Mouse (Mus musculus): ENCODE data around the gene Gsap. TPM values are rescaled to one million over a fixed set of nuclear protein-coding genes. Genes with fewer than 3 reads are reported as not detected.
"Not testable (repeated sequence)": the region's sequence is repeated elsewhere in the genome, so short reads cannot be mapped to it uniquely, and the experiment has no call there.

The Gsap gene
- total and polyA plus RNA-seq, 3 experiments = 1.7 to 3.7 (median 3.5) TPM

- Histone ChIP-seq H3K27ac (peak overlapping the region; percentile 89; the same call in 1 of the 2 replicates), H3K79me2 (replicated peaks; ENCODE audit: control insufficient read depth, insufficient read depth, low read length) (no peaks in the 10 kb centered on the region), H3K36me3 (ENCODE audit: control insufficient read depth, insufficient read depth, low read length) (peaks cover 12% of the 10 kb centered on the region), H3K4me3 (no peak overlapping the region), H3K9ac (ENCODE audit: low read depth, low read length) (no peak overlapping the region), H3K4me1 (ENCODE audit: control insufficient read depth, insufficient read depth, low read length) (peaks cover 14% of the 10 kb centered on the region), H3K27me3 (ENCODE audit: control insufficient read depth, insufficient read depth, low read length) (no peaks in the 10 kb centered on the region)
- DNase-seq = no peak
- TF ChIP-seq CTCF (IDR thresholded peaks at IDR 0.05) = no peak
- no peak for TF ChIP-seq EP300 (IDR thresholded peaks at IDR 0.05; ENCODE audit: insufficient read depth, low read depth, low read length)
- no peak for TF ChIP-seq POLR2A (IDR thresholded peaks at IDR 0.05; ENCODE audit: insufficient read depth, low read depth, low read length)
- WGBS = 71% methylated on average over 1 of the region's 1 CpGs
- intact Hi-C loops (cut with DNase I) = no loop called here
Observed at GRCm38 (mm10) chr5:21332119-21332518, 146.1 kb downstream of the Gsap start.

GRCm38 (mm10) chr5:21342265-21342664 is 156.2 kb downstream of the Gsap start:
- H3K27me3 ChIP-seq (ENCODE audit: control insufficient read depth, insufficient read depth, low read length); H3K27ac ChIP-seq; H3K79me2 ChIP-seq (replicated peaks; ENCODE audit: control insufficient read depth, insufficient read depth, low read length); H3K36me3 ChIP-seq (ENCODE audit: control insufficient read depth, insufficient read depth, low read length); intact Hi-C loops (cut with DNase I); H3K4me3 ChIP-seq; DNase-seq; H3K4me1 ChIP-seq (ENCODE audit: control insufficient read depth, insufficient read depth, low read length); H3K9ac ChIP-seq (ENCODE audit: low read depth, low read length): not testable (repeated sequence)

- TF ChIP-seq POLR2A (IDR thresholded peaks at IDR 0.05; ENCODE audit: insufficient read depth, low read depth, low read length) (no peak), EP300 (IDR thresholded peaks at IDR 0.05; ENCODE audit: insufficient read depth, low read depth, low read length) (no peak), CTCF (IDR thresholded peaks at IDR 0.05) (no peak)
- Histone ChIP-seq H3K36me3 (ENCODE audit: control insufficient read depth, insufficient read depth, low read length) (no peaks in the 10 kb centered on the region), H3K4me3 (no peak overlapping the region), H3K4me1 (ENCODE audit: control insufficient read depth, insufficient read depth, low read length) (peaks cover 3% of the 10 kb centered on the region), H3K9ac (ENCODE audit: low read depth, low read length) (no peak overlapping the region), H3K79me2 (replicated peaks; ENCODE audit: control insufficient read depth, insufficient read depth, low read length) (no peaks in the 10 kb centered on the region), H3K27ac (peak overlapping the region; percentile 19; the same call in 1 of the 2 replicates), H3K27me3 (ENCODE audit: control insufficient read depth, insufficient read depth, low read length) (no peaks in the 10 kb centered on the region)
- 42% methylated on average over 7 of the region's 7 CpGs for WGBS
- intact Hi-C loops (cut with DNase I) = no loop called here
- DNase-seq = peak in 1 of 2 experiments; percentile 46
Observed at GRCm38 (mm10) chr5:21348366-21348765, 162.3 kb downstream of the Gsap start.

GRCm38 (mm10) chr5:21351678-21352077 is 165.6 kb downstream of the Gsap start:
- H3K79me2 ChIP-seq (replicated peaks; ENCODE audit: control insufficient read depth, insufficient read depth, low read length) = no peaks in the 10 kb centered on the region
- TF ChIP-seq CTCF (IDR thresholded peaks at IDR 0.05) = no peak
- intact Hi-C loops (cut with DNase I) = no loop called here

GRCm38 (mm10) chr5:21358648-21359047 is 172.6 kb downstream of the Gsap start:
- Histone ChIP-seq H3K27ac (no peak overlapping the region), H3K4me3 (no peak overlapping the region), H3K36me3 (ENCODE audit: control insufficient read depth, insufficient read depth, low read length) (no peaks in the 10 kb centered on the region), H3K4me1 (ENCODE audit: control insufficient read depth, insufficient read depth, low read length) (peaks cover 2% of the 10 kb centered on the region), H3K79me2 (replicated peaks; ENCODE audit: control insufficient read depth, insufficient read depth, low read length) (no peaks in the 10 kb centered on the region), H3K9ac (ENCODE audit: low read depth, low read length) (no peak overlapping the region), H3K27me3 (ENCODE audit: control insufficient read depth, insufficient read depth, low read length) (no peaks in the 10 kb centered on the region)
- DNase-seq = no peak
- intact Hi-C loops (cut with DNase I) = no loop called here
- no peak for TF ChIP-seq EP300 (IDR thresholded peaks at IDR 0.05; ENCODE audit: insufficient read depth, low read depth, low read length)
- no peak for TF ChIP-seq CTCF (IDR thresholded peaks at IDR 0.05)
- TF ChIP-seq POLR2A (IDR thresholded peaks at IDR 0.05; ENCODE audit: insufficient read depth, low read depth, low read length) = no peak
- 86% methylated on average over 3 of the region's 3 CpGs for WGBS

More at GRCm38 (mm10) chr5:21351678-21352077, 165.6 kb downstream of the Gsap start:
- H3K27me3 ChIP-seq (ENCODE audit: control insufficient read depth, insufficient read depth, low read length) = no peaks in the 10 kb centered on the region
- no peak overlapping the region for H3K9ac ChIP-seq (ENCODE audit: low read depth, low read length)
- peaks cover 5% of the 10 kb centered on the region for H3K4me1 ChIP-seq (ENCODE audit: control insufficient read depth, insufficient read depth, low read length)
- no peaks in the 10 kb centered on the region for H3K36me3 ChIP-seq (ENCODE audit: control insufficient read depth, insufficient read depth, low read length)
- H3K27ac ChIP-seq = no peak overlapping the region
- no peak overlapping the region for H3K4me3 ChIP-seq
- no peak for DNase-seq

- no peaks in the 10 kb centered on the region for H3K27me3 ChIP-seq (ENCODE audit: control insufficient read depth, insufficient read depth, low read length)
- no peak for TF ChIP-seq CTCF (IDR thresholded peaks at IDR 0.05)
- no peak for TF ChIP-seq EP300 (IDR thresholded peaks at IDR 0.05; ENCODE audit: insufficient read depth, low read depth, low read length)
- no peak for TF ChIP-seq POLR2A (IDR thresholded peaks at IDR 0.05; ENCODE audit: insufficient read depth, low read depth, low read length)
- H3K4me1 ChIP-seq (ENCODE audit: control insufficient read depth, insufficient read depth, low read length) = no peaks in the 10 kb centered on the region
- no peak for DNase-seq
- no peak overlapping the region for H3K9ac ChIP-seq (ENCODE audit: low read depth, low read length)
- WGBS = 51% methylated on average over 3 of the region's 3 CpGs
- intact Hi-C loops (cut with DNase I) = no loop called here
- no peak overlapping the region for H3K27ac ChIP-seq
- no peaks in the 10 kb centered on the region for H3K79me2 ChIP-seq (replicated peaks; ENCODE audit: control insufficient read depth, insufficient read depth, low read length)
- no peaks in the 10 kb centered on the region for H3K36me3 ChIP-seq (ENCODE audit: control insufficient read depth, insufficient read depth, low read length)
- no peak overlapping the region for H3K4me3 ChIP-seq
Observed at GRCm38 (mm10) chr5:21363343-21363742, 177.3 kb downstream of the Gsap start.

Other genes with a start within 250 kb of the Gsap start
- 10 to 100 TPM; 11.5 to 15.1 TPM for gene Rsbn1l, start 229.9 kb upstream of the Gsap start, total RNA-seq (2021)
- gene Rsbn1l, start 229.9 kb upstream of the Gsap start, polyA plus RNA-seq (2012; rRNA removed) = 3.7 and 8.4 TPM in 2 replicates
- gene Ptpn12, start 130.3 kb upstream of the Gsap start, total RNA-seq (2021) = 10 to 100 TPM; 28.8 to 29.0 TPM
- 24.8 and 35.3 TPM in 2 replicates for gene Ptpn12, start 130.3 kb upstream of the Gsap start, polyA plus RNA-seq (2012; rRNA removed)
- 10 to 100 TPM; 26.3 to 27.2 TPM for gene Fgl2, start 186.4 kb downstream of the Gsap start, total RNA-seq (2021)
- 16.9 and 27.0 TPM in 2 replicates for gene Fgl2, start 186.4 kb downstream of the Gsap start, polyA plus RNA-seq (2012; rRNA removed)
- gene Ccdc146, start 238.4 kb downstream of the Gsap start, total RNA-seq (2021) = 1 to 10 TPM; 2.8 to 3.1 TPM
- gene Ccdc146, start 238.4 kb downstream of the Gsap start, polyA plus RNA-seq (2012; rRNA removed) = 1.5 and 2.9 TPM in 2 replicates
- gene Fam185a, start 238.7 kb downstream of the Gsap start, total RNA-seq (2021) = 10 to 100 TPM; 18.4 to 19.9 TPM
- gene Fam185a, start 238.7 kb downstream of the Gsap start, polyA plus RNA-seq (2012; rRNA removed) = 4.5 and 6.2 TPM in 2 replicates

Data from heart, adult 2 months (tissue).